Mouse (Mus musculus) small intestine, adult 2 months (tissue): ENCODE data around the gene Cks1b.
A peak's percentile ranks its signal among the peaks of the same experiment; 100 is the strongest.

Experiments used
- CTCF ChIP-seq: fragments of 200-500 bp; IDR thresholded peaks from 2 replicates; pipeline ENCODE4 v1.5.1; 2012; ENCODE audit warnings: low read depth, mild to moderate bottlenecking, control low read depth, inconsistent platforms, low read length, moderate library complexity, mixed read lengths; ENCODE audit not compliant: insufficient replicate concordance, insufficient read length; ENCODE audit errors: extremely low read depth
- POLR2A ChIP-seq: fragments of 200-500 bp; IDR thresholded peaks from 2 replicates; pipeline ENCODE4 v1.6.1; 2012; ENCODE audit warnings: low read depth, mild to moderate bottlenecking, control low read depth, inconsistent platforms, low read length, moderate library complexity

- no peak; the same call in 1 of the 2 replicates for TF ChIP-seq POLR2A
- TF ChIP-seq CTCF: peak; percentile 35; the same call in 1 of the 2 replicates
These were observed 23.9 kb downstream of the Cks1b start, which contains the start of gene Zbtb7b for GRCm38 (mm10) chr3:89394006-89394893.
